Mouse (Mus musculus) stomach, embryonic 14.5 days (tissue): ENCODE measurements around the gene Cnnm3. TPM values are rescaled to one million over a fixed set of nuclear protein-coding genes. Genes with fewer than 3 reads are reported as not detected.

Experiments used
- ATAC-seq: fragments of 200-750 bp; cut with Nextera tagmentation; 2 replicates; pipeline ENCODE4 v1.8.0; 2017; ENCODE audit warnings: low read depth, moderate TSS enrichment; ENCODE audit not compliant: insufficient number of reproducible peaks, insufficient read depth, low FRiP score
- H3K27ac ChIP-seq: fragments of 300-500 bp; sonication (generic); 2 replicates; pipeline ENCODE4 v1.5.1; 2014; ENCODE audit warnings: mild to moderate bottlenecking, low read length, moderate library complexity, mixed read lengths
- H3K27me3 ChIP-seq: fragments of 300-500 bp; sonication (generic); 2 replicates; pipeline ENCODE4 v1.6.1; 2014; ENCODE audit warnings: low read length, control low read depth, mixed read lengths; ENCODE audit not compliant: control insufficient read depth, insufficient read depth
- H3K36me3 ChIP-seq: fragments of 300-500 bp; sonication (generic); 2 replicates; pipeline ENCODE4 v1.6.1; 2014; ENCODE audit warnings: mild to moderate bottlenecking, control low read depth, low read length, moderate library complexity, mixed read lengths; ENCODE audit not compliant: control insufficient read depth, insufficient read depth
- H3K4me1 ChIP-seq: fragments of 300-500 bp; sonication (generic); 2 replicates; pipeline ENCODE4 v1.6.1; 2014; ENCODE audit warnings: low read length, control low read depth, mixed read lengths; ENCODE audit not compliant: control insufficient read depth, insufficient read depth
- H3K4me2 ChIP-seq: fragments of 300-500 bp; sonication (generic); replicated peaks from 2 replicates; pipeline ENCODE4 v1.6.1; 2014; ENCODE audit warnings: low read depth, low read length, control low read depth
- H3K4me3 ChIP-seq: fragments of 300-500 bp; sonication (generic); 2 replicates; pipeline ENCODE4 v1.5.1; 2014; ENCODE audit warnings: low read depth, low read length, control low read depth
- H3K9ac ChIP-seq: fragments of 300-500 bp; sonication (generic); replicated peaks from 2 replicates; pipeline ENCODE4 v1.6.1; 2014; ENCODE audit warnings: low read depth, mild to moderate bottlenecking, control low read depth, low read length, moderate library complexity, mixed read lengths
- H3K9me3 ChIP-seq: fragments of 300-500 bp; sonication (generic); 2 replicates; pipeline ENCODE4 v1.6.1; 2016; ENCODE audit warnings: low read depth, low read length, control low read depth; ENCODE audit not compliant: control insufficient read depth
- WGBS: fragments of 180-500 bp; shearing (Covaris S2); extraction: QIAGEN DNeasy Blood & Tissue Kit; methylation state at CpG from one replicate; pipeline ENCODE4 v1.1.7; 2014; 5-methylcytosine and 5-hydroxymethylcytosine counted together
- polyA plus RNA-seq: library from polyadenylated mRNA; unstranded; fragments of >200 nt; fragmentation: Nextera tagmentation; extraction: Ambion mirVana; gene quantifications from 2 replicates; pipeline ENCODE4 v1.2.1, GENCODE M21; 2014

The Cnnm3 gene
- polyA plus RNA-seq, 1 experiment from 2014 or later, result 8.4 TPM

DNA sequence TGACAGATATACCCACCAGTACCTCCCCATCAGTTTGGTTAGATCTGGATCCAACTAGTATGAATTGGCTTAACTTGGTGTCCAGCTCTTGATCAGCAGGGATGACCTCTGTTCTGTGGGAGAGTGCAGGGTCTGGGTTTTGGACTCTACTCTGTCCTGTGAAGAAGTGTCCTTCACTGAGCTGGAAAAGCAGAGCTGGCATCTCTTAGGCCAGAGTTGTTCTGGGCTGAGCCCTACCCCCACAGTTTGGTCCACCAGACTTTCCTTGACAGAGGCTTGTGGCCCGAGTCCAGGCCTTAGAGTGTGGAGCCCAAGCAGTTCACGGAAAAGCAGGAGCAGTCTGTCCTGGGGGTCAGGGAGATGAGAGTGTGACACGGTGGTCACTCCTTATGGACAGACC, 37.0 kb upstream of the Cnnm3 start:
- Histone ChIP-seq H3K4me1 (peaks cover 46% of the 10 kb centered on the region), H3K4me2 (peak overlapping the region; percentile 80), H3K27me3 (no peaks in the 10 kb centered on the region), H3K9me3 (no peaks in the 10 kb centered on the region), H3K36me3 (no peaks in the 10 kb centered on the region), H3K4me3 (no peak overlapping the region), H3K9ac (no peak overlapping the region), H3K27ac (no peak overlapping the region)
- no peak for ATAC-seq
- 60% methylated on average over 3 of the region's 3 CpGs for WGBS

DNA sequence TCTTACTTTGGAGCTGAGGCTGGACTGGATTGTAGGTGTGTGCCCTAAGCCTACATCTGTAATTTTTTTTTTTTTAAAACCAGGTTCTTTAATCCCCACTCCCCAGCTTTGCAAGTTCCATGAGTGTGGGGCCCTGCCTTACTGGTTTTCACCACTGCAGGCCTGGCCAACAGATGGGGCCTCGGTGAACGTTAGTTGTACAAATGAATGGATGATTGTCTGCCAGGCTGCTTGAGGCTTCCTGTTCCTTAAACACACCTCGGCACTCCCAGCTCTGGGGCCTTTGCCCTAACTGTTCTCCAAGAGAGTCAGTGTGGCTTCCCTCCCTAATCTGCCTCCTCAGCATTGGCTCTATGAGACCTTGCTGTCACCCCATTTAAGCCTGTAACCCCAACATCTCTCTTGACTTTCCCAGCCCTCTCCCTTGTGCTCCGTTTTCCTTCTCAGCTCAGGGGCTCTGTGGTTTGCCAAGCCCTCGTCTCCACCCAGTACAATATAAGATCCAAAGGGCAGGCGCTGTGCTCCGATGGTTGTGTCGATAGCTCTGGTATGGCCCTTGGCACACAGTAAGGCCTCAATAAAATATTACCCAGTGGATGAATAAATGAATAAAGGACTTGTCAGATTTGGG, 36.1 kb upstream of the Cnnm3 start:
- H3K27ac ChIP-seq, result no peak overlapping the region; the same call in 1 of the 2 replicates

DNA sequence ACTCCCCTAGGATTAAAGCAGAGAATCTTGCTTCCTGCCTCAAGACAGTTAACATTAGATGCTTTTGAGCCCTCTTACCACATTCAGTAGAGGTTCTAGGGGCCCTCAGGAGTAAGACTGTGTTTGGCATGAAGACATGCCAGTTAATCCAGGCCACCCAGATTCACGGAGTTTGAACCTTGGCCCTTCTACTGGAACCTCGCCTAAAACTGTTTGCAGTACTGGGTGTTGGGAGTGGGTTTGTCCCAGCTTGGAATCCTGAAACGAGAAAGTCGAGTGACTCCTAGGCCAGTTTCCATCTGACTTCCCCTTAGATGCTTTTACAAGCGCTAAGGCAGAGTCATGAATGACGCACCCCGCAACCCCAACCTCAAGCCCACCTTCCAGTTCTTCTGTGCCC, 35.2 kb upstream of the Cnnm3 start:
- Histone ChIP-seq H3K4me3 (no peak overlapping the region), H3K4me2 (0 out of 2 replicates have a peak overlapping the region, but pooled peaks have one; percentile 80), H3K9ac (no peak overlapping the region), H3K9me3 (no peaks in the 10 kb centered on the region), H3K27me3 (no peaks in the 10 kb centered on the region), H3K4me1 (peaks cover 46% of the 10 kb centered on the region), H3K27ac (0 out of 2 replicates have a peak overlapping the region, but pooled peaks have one; percentile 21), H3K36me3 (no peaks in the 10 kb centered on the region)
- ATAC-seq, result no peak
- 69% methylated on average over 7 of the region's 7 CpGs for WGBS

More for the DNA sequence above, 36.1 kb upstream of the Cnnm3 start:
- Histone ChIP-seq H3K4me1 (peaks cover 46% of the 10 kb centered on the region), H3K4me2 (peak overlapping the region; percentile 80), H3K4me3 (no peak overlapping the region), H3K27me3 (no peaks in the 10 kb centered on the region), H3K9ac (no peak overlapping the region), H3K36me3 (no peaks in the 10 kb centered on the region), H3K9me3 (no peaks in the 10 kb centered on the region)
- WGBS, result 45% methylated on average over 8 of the region's 8 CpGs
- ATAC-seq, result no peak

DNA sequence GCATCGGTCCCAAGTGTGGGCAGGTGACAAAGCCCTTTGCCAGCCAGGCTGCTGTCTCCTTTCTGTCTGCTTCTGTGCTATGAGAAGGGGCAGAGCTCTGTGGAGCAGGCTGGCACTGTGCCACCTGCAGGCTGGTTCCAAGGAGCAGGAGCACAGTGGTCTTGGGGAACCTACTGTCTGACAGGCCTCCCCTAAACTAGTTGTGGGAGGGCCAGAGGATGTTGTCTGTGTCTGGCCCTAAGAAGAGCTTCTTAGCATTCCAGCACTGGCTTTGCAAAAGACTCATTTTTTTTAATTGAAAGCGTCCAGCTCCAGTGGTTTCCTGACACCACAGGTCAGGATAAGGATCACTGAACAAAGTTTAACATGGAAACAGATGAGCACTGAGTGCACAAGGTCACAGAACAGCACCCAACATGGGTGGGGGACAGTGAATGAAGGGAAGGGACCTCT, 33.3 kb upstream of the Cnnm3 start:
- H3K4me2 ChIP-seq, result no peak overlapping the region
- no peak overlapping the region for H3K4me3 ChIP-seq
- no peak overlapping the region for H3K27ac ChIP-seq
- peaks cover 33% of the 10 kb centered on the region for H3K4me1 ChIP-seq
- no peak for ATAC-seq
- WGBS, result 52% methylated on average over 2 of the region's 2 CpGs
- H3K9ac ChIP-seq, result no peak overlapping the region
- H3K36me3 ChIP-seq, result no peaks in the 10 kb centered on the region
- H3K27me3 ChIP-seq, result no peaks in the 10 kb centered on the region
- no peaks in the 10 kb centered on the region for H3K9me3 ChIP-seq

DNA sequence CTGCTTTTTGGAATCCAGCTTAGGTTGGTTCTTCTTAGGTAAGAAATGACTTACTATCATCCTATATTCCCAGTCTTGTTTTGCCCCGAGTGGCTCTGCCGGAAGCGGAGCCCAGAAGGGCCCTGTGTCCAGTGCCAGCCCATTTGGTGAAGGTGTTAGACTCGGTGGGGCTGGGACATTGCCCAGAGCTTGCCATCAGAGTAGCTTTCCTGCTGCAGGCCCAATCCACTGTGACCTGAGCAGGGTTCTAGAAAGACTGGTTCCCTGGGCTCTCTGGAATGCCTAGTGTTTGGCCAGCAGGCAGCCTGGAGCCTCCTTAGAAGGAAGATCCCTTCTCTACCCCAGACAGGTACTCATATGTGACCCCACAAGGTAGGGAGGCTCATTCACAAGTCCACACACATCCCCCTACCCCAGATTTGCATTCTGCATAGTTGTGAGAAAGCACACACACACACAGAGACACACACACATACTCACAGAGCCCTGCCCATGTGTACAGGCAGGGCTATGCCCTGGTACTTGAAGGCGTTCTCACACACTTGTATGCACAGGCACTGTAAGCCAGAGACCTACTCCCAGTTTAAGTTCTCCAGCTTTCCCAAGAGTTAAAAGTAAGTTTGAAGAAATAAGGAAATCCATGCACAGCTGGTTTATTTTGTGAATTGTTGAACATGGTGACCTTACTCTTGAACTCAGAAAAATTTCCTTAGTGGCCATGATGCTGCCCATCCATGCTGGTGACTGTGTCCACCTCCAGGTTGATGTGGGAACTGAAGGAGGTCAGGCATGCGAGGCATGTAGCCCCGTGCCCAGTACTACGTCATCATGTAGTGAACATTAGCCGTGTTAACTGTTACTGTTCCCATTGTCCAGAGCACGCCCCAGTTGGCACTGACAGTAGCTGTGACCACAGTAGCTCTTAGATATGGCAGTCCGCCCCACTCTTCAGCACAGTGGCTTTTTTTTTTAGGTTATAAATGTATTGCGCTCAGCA, 31.5 kb upstream of the Cnnm3 start:
- WGBS, result 84% methylated on average over 12 of the region's 12 CpGs
- H3K27ac ChIP-seq, result no peak overlapping the region

DNA sequence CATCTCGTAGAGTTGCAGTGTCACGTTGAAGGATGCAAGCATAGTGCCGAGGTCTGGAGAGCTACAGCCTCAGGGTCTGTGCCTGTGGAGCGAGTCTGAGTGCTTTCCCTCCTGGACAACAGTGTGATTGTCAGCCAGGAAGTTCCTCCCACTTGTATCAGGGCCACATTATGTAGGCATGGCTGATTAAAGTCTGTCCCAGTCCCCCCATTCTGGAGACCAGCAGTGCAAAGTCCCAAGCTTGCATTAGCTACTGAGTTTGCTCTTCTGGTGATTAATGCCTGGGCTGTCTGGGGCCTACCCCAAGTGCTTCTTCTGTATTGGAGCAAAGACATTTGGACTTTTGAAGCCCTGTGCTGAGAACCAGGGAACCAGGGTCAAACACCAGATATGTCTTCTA, 27.8 kb upstream of the Cnnm3 start:
- ATAC-seq, result no peak
- peaks cover 2% of the 10 kb centered on the region; the same call in 1 of the 2 replicates for H3K4me1 ChIP-seq

More for the DNA sequence above, 31.5 kb upstream of the Cnnm3 start:
- no peaks in the 10 kb centered on the region for H3K36me3 ChIP-seq
- no peak overlapping the region for H3K4me3 ChIP-seq
- no peak overlapping the region for H3K4me2 ChIP-seq
- H3K27me3 ChIP-seq, result no peaks in the 10 kb centered on the region
- H3K9me3 ChIP-seq, result no peaks in the 10 kb centered on the region
- no peak overlapping the region for H3K9ac ChIP-seq
- peaks cover 18% of the 10 kb centered on the region for H3K4me1 ChIP-seq
- no peak for ATAC-seq

DNA sequence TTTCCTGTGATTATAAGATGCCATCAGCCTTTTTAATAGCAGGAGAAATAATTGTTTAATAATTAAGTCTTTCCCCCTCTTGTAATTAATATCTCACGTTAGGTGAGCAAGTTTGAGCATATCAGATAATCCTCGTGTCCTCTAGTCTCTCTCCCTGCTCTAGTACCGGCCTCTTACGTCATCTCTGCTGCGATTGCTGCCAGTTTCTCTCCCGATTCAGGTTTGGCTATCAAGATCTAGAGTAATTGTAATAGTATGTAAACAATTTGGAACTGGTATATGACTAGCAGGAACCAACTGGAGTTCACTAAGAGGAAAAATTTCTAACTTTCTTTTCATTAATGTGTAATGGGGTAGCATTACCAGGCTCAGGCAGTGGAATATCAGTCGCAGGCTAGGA, 26.6 kb upstream of the Cnnm3 start:
- no peaks in the 10 kb centered on the region for H3K27me3 ChIP-seq
- H3K4me3 ChIP-seq, result no peak overlapping the region
- no peaks in the 10 kb centered on the region for H3K36me3 ChIP-seq
- no peak for ATAC-seq
- peaks cover 2% of the 10 kb centered on the region; the same call in 1 of the 2 replicates for H3K4me1 ChIP-seq
- H3K4me2 ChIP-seq, result no peak overlapping the region
- H3K27ac ChIP-seq, result no peak overlapping the region
- no peak overlapping the region for H3K9ac ChIP-seq
- 55% methylated on average over 7 of the region's 7 CpGs for WGBS
- no peaks in the 10 kb centered on the region for H3K9me3 ChIP-seq

More for the DNA sequence above, 27.8 kb upstream of the Cnnm3 start:
- Histone ChIP-seq H3K27ac (no peak overlapping the region), H3K4me2 (no peak overlapping the region), H3K9me3 (no peaks in the 10 kb centered on the region), H3K36me3 (no peaks in the 10 kb centered on the region), H3K27me3 (no peaks in the 10 kb centered on the region), H3K4me3 (no peak overlapping the region), H3K9ac (no peak overlapping the region)
- 64% methylated on average over 4 of the region's 4 CpGs for WGBS

DNA sequence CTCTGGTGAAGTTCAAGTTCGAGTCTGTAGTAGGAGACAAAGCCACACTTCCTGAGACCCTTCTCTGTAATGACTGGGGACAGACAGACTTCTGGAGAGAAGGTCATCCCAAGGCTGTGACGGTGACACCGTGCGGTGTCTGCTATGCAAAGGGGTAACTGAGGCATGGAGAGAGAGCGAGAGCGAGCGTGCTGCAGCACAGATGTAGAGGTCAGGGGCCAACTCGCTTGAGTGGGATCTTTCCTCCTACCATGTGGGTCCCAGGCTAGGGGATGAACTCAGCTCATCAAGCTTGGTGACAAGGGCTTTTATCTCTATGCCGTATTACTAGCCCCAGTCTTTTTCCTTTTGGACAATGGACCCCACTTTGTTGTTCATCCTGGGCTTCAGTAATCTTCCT, 24.6 kb upstream of the Cnnm3 start:
- Histone ChIP-seq H3K4me1 (peaks cover 5% of the 10 kb centered on the region), H3K27ac (no peak overlapping the region), H3K9ac (no peak overlapping the region), H3K4me3 (no peak overlapping the region), H3K36me3 (no peaks in the 10 kb centered on the region), H3K9me3 (no peaks in the 10 kb centered on the region), H3K4me2 (no peak overlapping the region), H3K27me3 (no peaks in the 10 kb centered on the region)
- ATAC-seq, result no peak
- 90% methylated on average over 9 of the region's 9 CpGs for WGBS
